Mouse (Mus musculus): ENCODE data around the gene Zfp872. TPM values are rescaled to one million over a fixed set of nuclear protein-coding genes. Genes with fewer than 3 reads are reported as not detected.

Gene Zfp872
- total RNA-seq, 2 experiments from 2014 or later: 0.21 to 0.39 TPM

DNA sequence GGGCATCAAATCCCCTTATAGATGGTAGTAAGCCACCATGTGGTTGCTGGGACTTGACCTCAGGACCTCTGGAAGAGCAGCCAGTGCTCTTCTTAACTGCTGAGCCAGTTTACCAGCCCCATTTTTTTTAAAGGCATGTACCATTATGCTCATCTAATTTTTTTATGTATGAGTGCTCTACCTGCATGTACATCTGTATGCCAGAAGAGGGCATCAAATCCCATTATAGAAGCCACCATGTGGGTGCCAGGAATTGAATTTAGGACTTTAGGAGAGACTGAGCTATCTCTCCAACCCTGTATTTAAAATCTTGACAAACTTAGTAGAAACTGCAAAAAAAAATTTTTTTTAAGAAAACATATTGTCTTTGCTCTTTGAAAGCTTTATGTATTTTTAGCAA is 42.7 kb downstream of the Zfp872 start:
- intact Hi-C loops (cut with DNase I): no loop called here

GRCm38 (mm10) chr9:22240001-22240400 is 52.1 kb downstream of the Zfp872 start:
- DNase-seq (ENCODE audit: extremely low spot score in 1 of 2, low spot score in 2 of 2): no peak
- intact Hi-C loops (cut with DNase I): no loop called here

More for the DNA sequence above, 42.7 kb downstream of the Zfp872 start:
- no peak for DNase-seq (ENCODE audit: extremely low spot score in 1 of 2, low spot score in 2 of 2)

DNA sequence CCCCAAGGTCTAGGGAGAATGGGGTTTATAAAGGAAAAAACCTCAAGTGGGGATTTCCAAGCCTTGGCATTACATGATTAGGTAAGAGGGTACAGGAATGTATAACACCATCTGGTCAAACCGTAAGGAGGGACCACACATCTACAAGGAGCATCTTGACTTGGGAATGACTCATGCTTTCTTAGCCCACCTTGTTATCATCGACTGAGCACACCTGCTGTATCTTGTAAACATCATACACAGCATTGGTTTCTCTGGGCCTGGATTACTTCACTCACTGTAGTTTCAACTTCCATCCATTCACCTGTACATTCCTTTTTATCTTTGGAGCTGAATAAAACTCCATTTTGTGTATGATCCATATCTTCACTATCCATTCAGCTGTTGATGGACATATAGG is 56.4 kb downstream of the Zfp872 start:
- intact Hi-C loops (cut with DNase I): no loop called here
- no peak for DNase-seq (ENCODE audit: extremely low spot score in 1 of 2, low spot score in 2 of 2)

Other genes starting within 250 kb of the Zfp872 start
- gene Swsap1, start 232.3 kb upstream of the Zfp872 start, total RNA-seq (2021): 10 to 100 TPM; 12.6 to 14.9 TPM
- gene Epor, start 224.6 kb upstream of the Zfp872 start, total RNA-seq (2021): 1 to 10 TPM; 1.4 to 1.9 TPM
- 1 to 10 TPM; 1.3 to 1.8 TPM for gene Rgl3, start 198.6 kb upstream of the Zfp872 start, total RNA-seq (2021)
- 1 to 10 TPM; 5.2 to 6.7 TPM for gene Ccdc151, start 185.5 kb upstream of the Zfp872 start, total RNA-seq (2021)
- 10 to 100 TPM; 92.2 to 94.9 TPM for gene Prkcsh, start 185.3 kb upstream of the Zfp872 start, total RNA-seq (2021)
- gene Elavl3, start 136.1 kb upstream of the Zfp872 start, total RNA-seq (2021): 100 to 1,000 TPM; 184 to 210 TPM
- gene Gm49318, start 116.8 kb upstream of the Zfp872 start, total RNA-seq (2021): under 1 TPM; 0.85 to 0.94 TPM
- gene Zfp653, start 116.7 kb upstream of the Zfp872 start, total RNA-seq (2021): 10 to 100 TPM; 20.7 to 20.8 TPM
- 10 to 100 TPM; 40.5 to 42.8 TPM for gene Ecsit, start 102.7 kb upstream of the Zfp872 start, total RNA-seq (2021)
- gene Cnn1, start 88.9 kb upstream of the Zfp872 start, total RNA-seq (2021): under 1 TPM; 0.20 to 0.39 TPM
- 10 to 100 TPM; 63.0 to 63.7 TPM for gene Elof1, start 70.9 kb upstream of the Zfp872 start, total RNA-seq (2021)
- under 1 TPM; 0.61 to 0.75 TPM for gene Acp5, start 52.4 kb upstream of the Zfp872 start, total RNA-seq (2021)
- gene Pigyl, start 31.2 kb upstream of the Zfp872 start, total RNA-seq (2021): 10 to 100 TPM; 40.9 to 42.3 TPM
- gene Zfp809, start 37.6 kb downstream of the Zfp872 start, total RNA-seq (2021): 10 to 100 TPM; 13.6 to 15.6 TPM
- 1 to 10 TPM; 3.7 to 4.2 TPM for gene Zfp599, start 71.8 kb downstream of the Zfp872 start, total RNA-seq (2021)
- gene Zfp810, start 119.6 kb downstream of the Zfp872 start, total RNA-seq (2021): 10 to 100 TPM; 22.1 to 25.5 TPM
- gene Anln, start 201.1 kb downstream of the Zfp872 start, total RNA-seq (2021): 1 to 10 TPM; 4.0 to 5.9 TPM
- gene 9530077C05Rik, start 223.4 kb downstream of the Zfp872 start, total RNA-seq (2021): 1 to 10 TPM; 7.8 to 8.9 TPM

All from left cerebral cortex, postnatal 10 days (tissue).